Mouse (Mus musculus) cerebellum, adult 9-10 months (tissue): ENCODE results near the gene Nop2.
"Not testable (repeated sequence)": the region's sequence is repeated elsewhere in the genome, so short reads cannot be mapped to it uniquely, and the experiment has no call there.

Experiments
- DNase-seq: peaks from one replicate; pipeline ENCODE4 v3.0.0; 2022

Gene Nop2

GRCm38 (mm10) chr6:125155262-125155661 is 23.6 kb downstream of the Nop2 start:
- no peak for DNase-seq

- DNase-seq = no peak
Measured at GRCm38 (mm10) chr6:125156491-125156890, 24.8 kb downstream of the Nop2 start.

- DNase-seq = no peak
Measured at GRCm38 (mm10) chr6:125156903-125157614, 25.4 kb downstream of the Nop2 start.

- DNase-seq = no peak
Measured at GRCm38 (mm10) chr6:125158944-125159492, 27.3 kb downstream of the Nop2 start.

GRCm38 (mm10) chr6:125159773-125160557 is 28.3 kb downstream of the Nop2 start:
- DNase-seq = no peak

- DNase-seq = no peak
Measured at GRCm38 (mm10) chr6:125160558-125160853, 28.8 kb downstream of the Nop2 start.

GRCm38 (mm10) chr6:125160854-125161760 is 29.4 kb downstream of the Nop2 start:
- peak; percentile 63 for DNase-seq

- peak; percentile 75 for DNase-seq
Measured at GRCm38 (mm10) chr6:125161971-125162370, 30.3 kb downstream of the Nop2 start.

GRCm38 (mm10) chr6:125162615-125163305 is 31.1 kb downstream of the Nop2 start:
- not testable (repeated sequence) for DNase-seq

- DNase-seq = peak; percentile 66
Measured at GRCm38 (mm10) chr6:125163801-125164657, 32.3 kb downstream of the Nop2 start.

- DNase-seq = peak; percentile 82
Measured at GRCm38 (mm10) chr6:125164672-125165327, 33.1 kb downstream of the Nop2 start.

- DNase-seq = peak; percentile 99
Measured at GRCm38 (mm10) chr6:125165328-125165891, 33.7 kb downstream of the Nop2 start.

- DNase-seq = peak; percentile 89
Measured at GRCm38 (mm10) chr6:125166051-125166751, 34.5 kb downstream of the Nop2 start, which contains the start of gene Gapdh. TSS of gene Gapdh (minus strand) at chr6:125166467.

- peak; percentile 74 for DNase-seq
Measured at GRCm38 (mm10) chr6:125166861-125167650, 35.3 kb downstream of the Nop2 start.

- DNase-seq = no peak
Measured at GRCm38 (mm10) chr6:125168086-125168485, 36.4 kb downstream of the Nop2 start.

GRCm38 (mm10) chr6:125170194-125170593 is 38.5 kb downstream of the Nop2 start:
- DNase-seq = no peak

- no peak for DNase-seq
Measured at GRCm38 (mm10) chr6:125172474-125172873, 40.8 kb downstream of the Nop2 start.

- no peak for DNase-seq
Measured at GRCm38 (mm10) chr6:125173256-125173655, 41.5 kb downstream of the Nop2 start.

- DNase-seq = no peak
Measured at GRCm38 (mm10) chr6:125175469-125175868, 43.8 kb downstream of the Nop2 start.
